17 mouse cellular contexts compared by ENCODE assay signal in genomic region chr4:101564746-101565417, GRCm38 (mm10).
A peak's percentile ranks its signal among the peaks of the same experiment; 100 is the strongest.
DNase-seq lines count a peak whose midpoint lies in the region; TF ChIP-seq lines count a peak whose summit lies in the region.
"Had no signal": no experiment of that assay in that cellular context is flagged by ENCODE, and none has a peak within 500 bp of the region (broad histone marks: within the 10 kb centered on the region; RNA-seq: fewer than 3 reads in every experiment).

No protein-coding gene starts in this region.

- DNase-seq in cerebellum, adult 2 months: peak; percentile 41 to 62
- DNase-seq in cerebellum, postnatal 4 days (ENCODE audit: low spot score in 2 of 2): no peak
- peak; percentile 43 for DNase-seq in cerebellum, adult 9-11 months
- no peak for DNase-seq in cerebellum, postnatal 14 days
- DNase-seq in layer of hippocampus, adult 9-11 months: peak; percentile 39
- DNase-seq in layer of hippocampus, adult 9-10 months (ENCODE audit: low spot score): no peak
- no peak for DNase-seq in heart, postnatal 25 days (ENCODE audit: low spot score)
- DNase-seq: adrenal gland, adult 2 months; adrenal gland, postnatal 10 days; adrenal gland, postnatal 25 days; cerebellum, adult 11-12 months; cerebellum, postnatal 10 days; forebrain, postnatal 0 days had no signal

- peak overlapping the region; percentile 19; the same call in 1 of the 2 replicates for H3K27ac ChIP-seq in cerebellum, adult 2 months (ENCODE audit: insufficient read depth, low read length)
- H3K27ac ChIP-seq: embryonic facial prominence, embryonic 10.5 days; embryonic facial prominence, embryonic 12.5 days; forebrain, embryonic 13.5 days; forebrain, embryonic 15.5 days had no signal

- no peak for TF ChIP-seq POLR2A in cerebellum, adult 2 months (IDR thresholded peaks at IDR 0.05; ENCODE audit: borderline replicate concordance, insufficient read depth, low read length)

- H3K27me3 ChIP-seq in cerebellum, adult 2 months (ENCODE audit: control insufficient read depth, insufficient read depth, low read length): no peaks in the 10 kb centered on the region; the same call in 1 of the 2 replicates
- H3K27me3 ChIP-seq: embryonic facial prominence, embryonic 12.5 days; forebrain, embryonic 13.5 days; forebrain, embryonic 15.5 days had no signal

- intact Hi-C loops in heart, postnatal 25 days (cut with DNase I): no loop called here

- H3K4me3 ChIP-seq in cerebellum, adult 2 months (replicated peaks; ENCODE audit: insufficient read depth, low read depth, low read length): no peak overlapping the region
- H3K4me3 ChIP-seq: embryonic facial prominence, embryonic 10.5 days; embryonic facial prominence, embryonic 12.5 days; forebrain, embryonic 13.5 days; forebrain, embryonic 15.5 days had no signal

- TF ChIP-seq CTCF in cerebellum, adult 2 months (IDR thresholded peaks at IDR 0.05; ENCODE audit: borderline replicate concordance, insufficient read depth, low read depth, low read length): no peak

- H3K4me1 ChIP-seq in cerebellum, adult 2 months (ENCODE audit: control insufficient read depth, insufficient read depth, low read length): peaks cover 37% of the 10 kb centered on the region
- H3K4me1 ChIP-seq: embryonic facial prominence, embryonic 10.5 days; embryonic facial prominence, embryonic 12.5 days; forebrain, embryonic 13.5 days; forebrain, embryonic 15.5 days had no signal

- WGBS in cerebellum, adult 2 months: 41% methylated on average over 4 of the region's 4 CpGs

Comparison
In these comparisons a context has a peak if more than half of its experiments do, and no peak if none do; other contexts are left out.
1. DNase-seq: peak in cerebellum, adult 2 months (2 of 2), cerebellum, adult 9-11 months (single experiment) and layer of hippocampus, adult 9-11 months (single experiment); none in cerebellum, postnatal 4 days (0 of 2), cerebellum, postnatal 14 days (0 of 2), layer of hippocampus, adult 9-10 months (single experiment) and heart, postnatal 25 days (single experiment).